10 mouse cellular contexts compared by ENCODE assay signal in genomic region chr19:14586171-14586570, GRCm38 (mm10). TPM values are rescaled to one million over a fixed set of nuclear protein-coding genes. Genes with fewer than 3 reads are reported as not detected.
DNase-seq lines count a peak whose midpoint lies in the region; ATAC-seq and TF ChIP-seq lines count a peak whose summit lies in the region.
"Had no signal": no experiment of that assay in that cellular context is flagged by ENCODE, and none has a peak within 500 bp of the region (broad histone marks: within the 10 kb centered on the region; RNA-seq: fewer than 3 reads in every experiment).

No protein-coding gene starts in this region.

- TF ChIP-seq CTCF in liver, adult 2 months (IDR thresholded peaks at IDR 0.05; ENCODE audit: low read depth, low read length) = no peak

- H3K9me3 ChIP-seq in liver, embryonic 12.5 days (replicated peaks) = no peaks in the 10 kb centered on the region
- H3K9me3 ChIP-seq: limb, embryonic 12.5 days had no signal

- H3K4me1 ChIP-seq in liver, embryonic 12.5 days = peaks cover 35% of the 10 kb centered on the region
- peaks cover 7% of the 10 kb centered on the region; the same call in 1 of the 2 replicates for H3K4me1 ChIP-seq in liver, adult 2 months (ENCODE audit: control insufficient read depth, insufficient read depth, low read length)

- no peak overlapping the region for H3K9ac ChIP-seq in liver, embryonic 12.5 days
- no peak overlapping the region for H3K9ac ChIP-seq in liver, adult 2 months (ENCODE audit: low read depth, low read length)
- H3K9ac ChIP-seq: limb, embryonic 12.5 days had no signal

- no peak overlapping the region for H3K27ac ChIP-seq in liver, embryonic 12.5 days
- no peak overlapping the region for H3K27ac ChIP-seq in liver, adult 2 months (replicated peaks; ENCODE audit: insufficient read depth, low read depth, low read length)
- H3K27ac ChIP-seq: limb, embryonic 12.5 days had no signal

- ATAC-seq in liver, embryonic 12.5 days = no peak

- H3K79me2 ChIP-seq in liver, adult 2 months (ENCODE audit: control insufficient read depth, insufficient read depth, low read length) = peaks cover 6% of the 10 kb centered on the region; the same call in 1 of the 2 replicates

- H3K4me2 ChIP-seq in liver, embryonic 12.5 days = no peak overlapping the region; the same call in 1 of the 2 replicates
- H3K4me2 ChIP-seq: limb, embryonic 12.5 days had no signal

- WGBS in liver, embryonic 12.5 days (ENCODE audit: insufficient replicate concordance) = 38% methylated on average over 3 of the region's 3 CpGs
- WGBS in liver, adult 2 months = 70% methylated on average over 3 of the region's 3 CpGs

- no peaks in the 10 kb centered on the region for H3K27me3 ChIP-seq in liver, embryonic 12.5 days (replicated peaks)
- H3K27me3 ChIP-seq in liver, adult 2 months (ENCODE audit: control insufficient read depth, insufficient read depth, low read length) = no peaks in the 10 kb centered on the region
- H3K27me3 ChIP-seq: limb, embryonic 12.5 days had no signal

- H3K36me3 ChIP-seq in liver, embryonic 12.5 days = peaks cover 28% of the 10 kb centered on the region
- H3K36me3 ChIP-seq in liver, adult 2 months (ENCODE audit: control insufficient read depth, insufficient read depth, low read length) = peaks cover 16% of the 10 kb centered on the region

- TF ChIP-seq POLR2A in liver, adult 2 months (IDR thresholded peaks at IDR 0.05; ENCODE audit: extremely low read depth, insufficient read depth, low read length) = no peak

- peak; percentile 31 for DNase-seq in embryo, embryonic 10 days (ENCODE audit: low spot score)
- no peak for DNase-seq in embryo, embryonic 10.5 days (ENCODE audit: low spot score)
- peak; percentile 18 for DNase-seq in liver
- DNase-seq in liver, adult 2 months (ENCODE audit: extremely low read depth, low read depth, low spot score) = peak; percentile 53
- DNase-seq in retina, postnatal 1 day = peak; percentile 41
- no peak for DNase-seq in right cerebral cortex, postnatal 14 days
- no peak for DNase-seq in cerebellum, postnatal 14 days
- DNase-seq: cerebellum, adult 2 months had no signal

- H3K4me3 ChIP-seq in liver, embryonic 12.5 days = no peak overlapping the region
- H3K4me3 ChIP-seq in liver, adult 2 months (ENCODE audit: insufficient read depth, low read depth, low read length) = no peak overlapping the region
- H3K4me3 ChIP-seq: limb, embryonic 12.5 days had no signal

RNA-seq across cellular contexts. Expression of gene Tle4, which starts 11.7 kb away (rescaled TPM):
- 9.4 and 9.7 TPM in 2 replicates for polyA plus RNA-seq in liver, embryonic 12.5 days (2016; fragmentation: Nextera tagmentation; extraction: Ambion mirVana)
- total RNA-seq in liver, adult 2 months (2014; rRNA removed) = 5.4 and 7.2 TPM in 2 replicates
- 4.0 and 5.5 TPM in 2 replicates for polyA plus RNA-seq in liver, adult 2 months (2012; rRNA removed)

Comparison
In these comparisons a context has a peak if more than half of its experiments do, and no peak if none do; other contexts are left out.
1. DNase-seq: peak in embryo, embryonic 10 days (single experiment), liver (single experiment), liver, adult 2 months (single experiment) and retina, postnatal 1 day (single experiment); none in embryo, embryonic 10.5 days (single experiment), right cerebral cortex, postnatal 14 days (single experiment) and cerebellum, postnatal 14 days (0 of 2).